Mouse (Mus musculus) testis, adult 2 months (tissue): ENCODE results near the gene 1700019N19Rik. TPM values are rescaled to one million over a fixed set of nuclear protein-coding genes. Genes with fewer than 3 reads are reported as not detected.

ENCODE experiments used
- H3K27ac ChIP-seq: fragments of 200-500 bp; 2 replicates; pipeline ENCODE4 v1.5.1; 2012; ENCODE audit warnings: low read depth, low read length; ENCODE audit not compliant: control insufficient read depth, insufficient read depth
- H3K27me3 ChIP-seq: fragments of 200-500 bp; 2 replicates; pipeline ENCODE4 v1.6.1; 2012; ENCODE audit warnings: mild to moderate bottlenecking, low read length, moderate library complexity; ENCODE audit not compliant: control insufficient read depth, insufficient read depth
- H3K36me3 ChIP-seq: fragments of 200-500 bp; 2 replicates; pipeline ENCODE4 v1.6.1; 2012; ENCODE audit warnings: mild to moderate bottlenecking, low read length; ENCODE audit not compliant: control insufficient read depth, insufficient read depth
- H3K4me1 ChIP-seq: fragments of 200-500 bp; 2 replicates; pipeline ENCODE4 v1.6.1; 2012; ENCODE audit warnings: low read length; ENCODE audit not compliant: control insufficient read depth, insufficient read depth
- H3K4me3 ChIP-seq: fragments of 200-500 bp; 2 replicates; pipeline ENCODE4 v1.5.1; 2012; ENCODE audit warnings: low read depth, mild to moderate bottlenecking, low read length, moderate library complexity, mixed read lengths; ENCODE audit not compliant: control insufficient read depth
- CTCF ChIP-seq: fragments of 200-500 bp; IDR thresholded peaks from 2 replicates; pipeline ENCODE4 v1.5.1; 2012; ENCODE audit warnings: low read depth, mild to moderate bottlenecking, inconsistent platforms, low read length, moderate library complexity; ENCODE audit not compliant: control insufficient read depth, insufficient read depth, insufficient replicate concordance
- POLR2A ChIP-seq: fragments of 200-500 bp; IDR thresholded peaks from 2 replicates; pipeline ENCODE4 v1.6.1; 2012; ENCODE audit warnings: low read depth, mild to moderate bottlenecking, inconsistent platforms, low read length, moderate library complexity; ENCODE audit not compliant: control insufficient read depth
- polyA plus RNA-seq: library from polyadenylated mRNA; depleted of rRNA; stranded (reverse); fragments of >200 nt; gene quantifications from 2 replicates; pipeline ENCODE4 v1.2.3, GENCODE M21; 2012

The 1700019N19Rik gene
- polyA plus RNA-seq, 1 experiment: 599 TPM

- H3K4me1 ChIP-seq: no peaks in the 10 kb centered on the region
- no peak overlapping the region for H3K27ac ChIP-seq
These were observed 38.7 kb upstream of the 1700019N19Rik start for GRCm38 (mm10) chr19:58832988-58833387.

GRCm38 (mm10) chr19:58831280-58831922 is 37.1 kb upstream of the 1700019N19Rik start:
- TF ChIP-seq POLR2A (no peak), CTCF (no peak)
- Histone ChIP-seq H3K27ac (no peak overlapping the region), H3K36me3 (no peaks in the 10 kb centered on the region), H3K27me3 (no peaks in the 10 kb centered on the region), H3K4me3 (no peak overlapping the region), H3K4me1 (no peaks in the 10 kb centered on the region)

More at GRCm38 (mm10) chr19:58832988-58833387, 38.7 kb upstream of the 1700019N19Rik start:
- H3K27me3 ChIP-seq: no peaks in the 10 kb centered on the region
- no peak for TF ChIP-seq POLR2A
- no peak for TF ChIP-seq CTCF
- no peaks in the 10 kb centered on the region for H3K36me3 ChIP-seq
- H3K4me3 ChIP-seq: no peak overlapping the region

- H3K4me1 ChIP-seq: no peaks in the 10 kb centered on the region
- no peak overlapping the region for H3K27ac ChIP-seq
- no peak overlapping the region for H3K4me3 ChIP-seq
- no peaks in the 10 kb centered on the region for H3K27me3 ChIP-seq
- H3K36me3 ChIP-seq: no peaks in the 10 kb centered on the region
- TF ChIP-seq CTCF (no peak), POLR2A (no peak)
These were observed 35.9 kb upstream of the 1700019N19Rik start for GRCm38 (mm10) chr19:58830182-58830581.

- H3K4me1 ChIP-seq: no peaks in the 10 kb centered on the region
- H3K27me3 ChIP-seq: no peaks in the 10 kb centered on the region
- no peak overlapping the region for H3K4me3 ChIP-seq
- TF ChIP-seq POLR2A (no peak), CTCF (no peak)
- H3K36me3 ChIP-seq: no peaks in the 10 kb centered on the region
- H3K27ac ChIP-seq: no peak overlapping the region
These were observed 35.3 kb upstream of the 1700019N19Rik start for GRCm38 (mm10) chr19:58829575-58829974.

- no peak overlapping the region for H3K27ac ChIP-seq
- H3K4me3 ChIP-seq: no peak overlapping the region
- no peaks in the 10 kb centered on the region for H3K4me1 ChIP-seq
- H3K27me3 ChIP-seq: no peaks in the 10 kb centered on the region
- no peaks in the 10 kb centered on the region for H3K36me3 ChIP-seq
- no peak for TF ChIP-seq CTCF
- no peak for TF ChIP-seq POLR2A
These were observed 33.4 kb upstream of the 1700019N19Rik start for GRCm38 (mm10) chr19:58827656-58828055.

- no peaks in the 10 kb centered on the region for H3K27me3 ChIP-seq
- TF ChIP-seq CTCF (no peak), POLR2A (no peak)
- no peak overlapping the region for H3K4me3 ChIP-seq
- H3K4me1 ChIP-seq: no peaks in the 10 kb centered on the region
- H3K27ac ChIP-seq: no peak overlapping the region
- no peaks in the 10 kb centered on the region for H3K36me3 ChIP-seq
These were observed 30.1 kb upstream of the 1700019N19Rik start for GRCm38 (mm10) chr19:58824316-58824715.

- no peaks in the 10 kb centered on the region for H3K36me3 ChIP-seq
- TF ChIP-seq POLR2A (no peak), CTCF (no peak)
- no peak overlapping the region for H3K27ac ChIP-seq
- no peaks in the 10 kb centered on the region for H3K4me1 ChIP-seq
- no peak overlapping the region for H3K4me3 ChIP-seq
- H3K27me3 ChIP-seq: no peaks in the 10 kb centered on the region
These were observed 29.0 kb upstream of the 1700019N19Rik start for GRCm38 (mm10) chr19:58823301-58823700.
